Mouse (Mus musculus) left cerebral cortex, adult 8-10 months (tissue): ENCODE measurements around the gene Kcnc1. TPM values are rescaled to one million over a fixed set of nuclear protein-coding genes. Genes with fewer than 3 reads are reported as not detected.

ENCODE experiments used
- DNase-seq, 2 experiments: peaks; one replicate each; pipeline ENCODE4 v3.0.0; 2022; ENCODE audit warnings: low spot score in 2 of 2
- total RNA-seq, 4 experiments: library from RNA; stranded (reverse); gene quantifications; 2 replicates each; pipeline ENCODE4 v1.2.4; 2022

Gene Kcnc1
- total RNA-seq, 4 experiments from 2014 or later = 134 to 153 (median 136) TPM

GRCm38 (mm10) chr7:46418102-46418622 lies 21.9 kb downstream of the Kcnc1 start:
- no peak for DNase-seq

GRCm38 (mm10) chr7:46421535-46421934 lies 25.2 kb downstream of the Kcnc1 start:
- peak in 1 of 2 experiments; percentile 67 for DNase-seq

- DNase-seq = no peak
Observed at GRCm38 (mm10) chr7:46422052-46422763, 25.9 kb downstream of the Kcnc1 start.

- peak; percentile 57 to 77 for DNase-seq
Observed at GRCm38 (mm10) chr7:46422764-46423412, 26.6 kb downstream of the Kcnc1 start.

GRCm38 (mm10) chr7:46423951-46424350 lies 27.7 kb downstream of the Kcnc1 start:
- no peak for DNase-seq

GRCm38 (mm10) chr7:46425012-46425411 lies 28.7 kb downstream of the Kcnc1 start:
- no peak for DNase-seq

- no peak for DNase-seq
Observed at GRCm38 (mm10) chr7:46433874-46434273, 37.6 kb downstream of the Kcnc1 start.

GRCm38 (mm10) chr7:46435833-46436232 lies 39.5 kb downstream of the Kcnc1 start:
- no peak for DNase-seq

- DNase-seq = no peak
Observed at GRCm38 (mm10) chr7:46438537-46439141, 42.3 kb downstream of the Kcnc1 start.

- DNase-seq = no peak
Observed at GRCm38 (mm10) chr7:46443163-46443562, 46.9 kb downstream of the Kcnc1 start.

- DNase-seq = no peak
Observed at GRCm38 (mm10) chr7:46445896-46446295, 49.6 kb downstream of the Kcnc1 start.

- DNase-seq = peak in 1 of 2 experiments; percentile 5
Observed at GRCm38 (mm10) chr7:46447473-46448165, 51.3 kb downstream of the Kcnc1 start.

- DNase-seq = peak in 1 of 2 experiments; percentile 7
Observed at GRCm38 (mm10) chr7:46448922-46449645, 52.8 kb downstream of the Kcnc1 start.

GRCm38 (mm10) chr7:46453930-46454679 lies 57.8 kb downstream of the Kcnc1 start:
- peak in 1 of 2 experiments; percentile 34 for DNase-seq

GRCm38 (mm10) chr7:46457889-46458288 lies 61.6 kb downstream of the Kcnc1 start:
- DNase-seq = no peak

GRCm38 (mm10) chr7:46459200-46459599 lies 62.9 kb downstream of the Kcnc1 start:
- DNase-seq = no peak

GRCm38 (mm10) chr7:46459605-46460245 lies 63.4 kb downstream of the Kcnc1 start:
- no peak for DNase-seq

GRCm38 (mm10) chr7:46462287-46462686 lies 66.0 kb downstream of the Kcnc1 start:
- DNase-seq = no peak

GRCm38 (mm10) chr7:46463136-46463535 lies 66.8 kb downstream of the Kcnc1 start:
- no peak for DNase-seq
